Mouse (Mus musculus) megakaryocyte, embryonic 14.5 days (primary cell): Measurements from ENCODE around the gene Kifc3. TPM values are rescaled to one million over a fixed set of nuclear protein-coding genes. Genes with fewer than 3 reads are reported as not detected.

Source experiments
- H3K27me3 ChIP-seq: replicated peaks from 2 replicates; pipeline ENCODE3; 2012; ENCODE audit warnings: inconsistent platforms
- H3K36me3 ChIP-seq: replicated peaks from 2 replicates; pipeline ENCODE3; 2012; ENCODE audit warnings: low read length, inconsistent platforms, mixed read lengths
- H3K4me1 ChIP-seq: 2 replicates; pipeline ENCODE4 v1.6.1; 2012; ENCODE audit warnings: inconsistent platforms
- H3K4me3 ChIP-seq: replicated peaks from 2 replicates; pipeline ENCODE3; 2012; ENCODE audit warnings: moderate library complexity, mild to moderate bottlenecking, inconsistent platforms
- H3K9me3 ChIP-seq: 2 replicates; pipeline ENCODE4 v1.6.1; 2012; ENCODE audit warnings: inconsistent platforms
- FLI1 ChIP-seq: IDR thresholded peaks from 2 replicates; pipeline ENCODE4 v1.6.1; 2012; ENCODE audit warnings: low read length, inconsistent platforms, mixed read lengths
- GATA1 ChIP-seq: IDR thresholded peaks from 3 replicates; pipeline ENCODE4 v1.6.1; 2012; ENCODE audit warnings: mixed read lengths, low read length, inconsistent platforms, borderline replicate concordance
- polyA plus RNA-seq: library from polyadenylated mRNA; stranded (reverse); fragments of >175 nt; gene quantifications from 2 replicates; pipeline ENCODE4 v1.2.3, GENCODE M21; 2012; ENCODE audit warnings: low replicate concordance; ENCODE audit not compliant: insufficient read depth

Gene Kifc3
- polyA plus RNA-seq, 1 experiment, result 53.9 TPM

- H3K4me1 ChIP-seq, result peaks cover 32% of the 10 kb centered on the region
- TF ChIP-seq GATA1, result no peak
- no peak for TF ChIP-seq FLI1
- H3K9me3 ChIP-seq, result no peaks in the 10 kb centered on the region
- no peaks in the 10 kb centered on the region for H3K36me3 ChIP-seq
- H3K4me3 ChIP-seq, result no peak overlapping the region
- peaks cover 51% of the 10 kb centered on the region for H3K27me3 ChIP-seq
These were observed 39.8 kb downstream of the Kifc3 start for GRCm38 (mm10) chr8:95162785-95163184.

- Histone ChIP-seq H3K9me3 (no peaks in the 10 kb centered on the region), H3K36me3 (no peaks in the 10 kb centered on the region), H3K4me1 (peaks cover 57% of the 10 kb centered on the region), H3K4me3 (peak overlapping the region; percentile 4), H3K27me3 (peaks cover 23% of the 10 kb centered on the region)
- TF ChIP-seq GATA1, result no peak
- no peak for TF ChIP-seq FLI1
These were observed 43.3 kb downstream of the Kifc3 start for GRCm38 (mm10) chr8:95159344-95159743.

- H3K9me3 ChIP-seq, result no peaks in the 10 kb centered on the region
- no peaks in the 10 kb centered on the region for H3K36me3 ChIP-seq
- H3K27me3 ChIP-seq, result peaks cover 20% of the 10 kb centered on the region
- no peak overlapping the region for H3K4me3 ChIP-seq
- H3K4me1 ChIP-seq, result peaks cover 64% of the 10 kb centered on the region
- TF ChIP-seq GATA1 (no peak), FLI1 (no peak)
These were observed 44.0 kb downstream of the Kifc3 start for GRCm38 (mm10) chr8:95158654-95159053.

- no peak for TF ChIP-seq GATA1
- no peak for TF ChIP-seq FLI1
- H3K36me3 ChIP-seq, result peaks cover 4% of the 10 kb centered on the region
- H3K4me3 ChIP-seq, result no peak overlapping the region
- no peaks in the 10 kb centered on the region for H3K9me3 ChIP-seq
- H3K4me1 ChIP-seq, result peaks cover 69% of the 10 kb centered on the region
- peaks cover 14% of the 10 kb centered on the region for H3K27me3 ChIP-seq
These were observed 45.5 kb downstream of the Kifc3 start for GRCm38 (mm10) chr8:95157145-95157544.

GRCm38 (mm10) chr8:95156108-95156507 lies 46.5 kb downstream of the Kifc3 start:
- Histone ChIP-seq H3K9me3 (no peaks in the 10 kb centered on the region), H3K27me3 (peaks cover 15% of the 10 kb centered on the region), H3K36me3 (peaks cover 6% of the 10 kb centered on the region), H3K4me3 (peak overlapping the region; percentile 81), H3K4me1 (peaks cover 80% of the 10 kb centered on the region)
- TF ChIP-seq FLI1 (no peak), GATA1 (no peak)

- Histone ChIP-seq H3K9me3 (no peaks in the 10 kb centered on the region), H3K36me3 (peaks cover 6% of the 10 kb centered on the region), H3K4me1 (peaks cover 85% of the 10 kb centered on the region), H3K4me3 (peak overlapping the region; percentile 81), H3K27me3 (peaks cover 16% of the 10 kb centered on the region)
- no peak for TF ChIP-seq FLI1
These were observed 47.3 kb downstream of the Kifc3 start for GRCm38 (mm10) chr8:95155361-95155760.

GRCm38 (mm10) chr8:95154654-95155053 lies 48.0 kb downstream of the Kifc3 start:
- peaks cover 18% of the 10 kb centered on the region for H3K27me3 ChIP-seq
- no peaks in the 10 kb centered on the region for H3K9me3 ChIP-seq
- H3K36me3 ChIP-seq, result peaks cover 6% of the 10 kb centered on the region
- H3K4me3 ChIP-seq, result peak overlapping the region; percentile 57
- peaks cover 91% of the 10 kb centered on the region for H3K4me1 ChIP-seq
- TF ChIP-seq GATA1, result no peak
- TF ChIP-seq FLI1, result no peak

- Histone ChIP-seq H3K9me3 (no peaks in the 10 kb centered on the region), H3K4me3 (no peak overlapping the region), H3K4me1 (peaks cover 91% of the 10 kb centered on the region), H3K27me3 (peaks cover 22% of the 10 kb centered on the region), H3K36me3 (peaks cover 6% of the 10 kb centered on the region)
- TF ChIP-seq GATA1 (no peak), FLI1 (no peak)
These were observed 48.6 kb downstream of the Kifc3 start for GRCm38 (mm10) chr8:95154056-95154455.

- TF ChIP-seq FLI1 (no peak), GATA1 (no peak)
- peaks cover 34% of the 10 kb centered on the region for H3K27me3 ChIP-seq
- H3K4me1 ChIP-seq, result peaks cover 83% of the 10 kb centered on the region
- peaks cover 6% of the 10 kb centered on the region for H3K36me3 ChIP-seq
- H3K9me3 ChIP-seq, result no peaks in the 10 kb centered on the region
- no peak overlapping the region for H3K4me3 ChIP-seq
These were observed 52.0 kb downstream of the Kifc3 start for GRCm38 (mm10) chr8:95150608-95151007.

- H3K36me3 ChIP-seq, result peaks cover 6% of the 10 kb centered on the region
- H3K4me1 ChIP-seq, result peaks cover 81% of the 10 kb centered on the region
- peaks cover 45% of the 10 kb centered on the region for H3K27me3 ChIP-seq
- TF ChIP-seq FLI1, result no peak
- no peak for TF ChIP-seq GATA1
- peak overlapping the region; percentile 86 for H3K4me3 ChIP-seq
- no peaks in the 10 kb centered on the region for H3K9me3 ChIP-seq
These were observed 53.2 kb downstream of the Kifc3 start for GRCm38 (mm10) chr8:95149426-95149825.

- Histone ChIP-seq H3K4me1 (peaks cover 78% of the 10 kb centered on the region), H3K27me3 (peaks cover 58% of the 10 kb centered on the region), H3K9me3 (no peaks in the 10 kb centered on the region), H3K36me3 (peaks cover 2% of the 10 kb centered on the region), H3K4me3 (no peak overlapping the region)
- TF ChIP-seq GATA1, result no peak
- no peak for TF ChIP-seq FLI1
These were observed 55.8 kb downstream of the Kifc3 start for GRCm38 (mm10) chr8:95146846-95147245.
